Mouse (Mus musculus) adrenal gland, adult 8-10 months (tissue): ENCODE data around the gene Pax3. TPM values are rescaled to one million over a fixed set of nuclear protein-coding genes. Genes with fewer than 3 reads are reported as not detected.

Source experiments
- DNase-seq: peaks from one replicate; pipeline ENCODE4 v3.0.0; 2022
- total RNA-seq, 4 experiments: library from RNA; stranded (reverse); gene quantifications; 2 replicates each; pipeline ENCODE4 v1.2.4; 2022

Pax3 gene
- total RNA-seq: not detected

DNA sequence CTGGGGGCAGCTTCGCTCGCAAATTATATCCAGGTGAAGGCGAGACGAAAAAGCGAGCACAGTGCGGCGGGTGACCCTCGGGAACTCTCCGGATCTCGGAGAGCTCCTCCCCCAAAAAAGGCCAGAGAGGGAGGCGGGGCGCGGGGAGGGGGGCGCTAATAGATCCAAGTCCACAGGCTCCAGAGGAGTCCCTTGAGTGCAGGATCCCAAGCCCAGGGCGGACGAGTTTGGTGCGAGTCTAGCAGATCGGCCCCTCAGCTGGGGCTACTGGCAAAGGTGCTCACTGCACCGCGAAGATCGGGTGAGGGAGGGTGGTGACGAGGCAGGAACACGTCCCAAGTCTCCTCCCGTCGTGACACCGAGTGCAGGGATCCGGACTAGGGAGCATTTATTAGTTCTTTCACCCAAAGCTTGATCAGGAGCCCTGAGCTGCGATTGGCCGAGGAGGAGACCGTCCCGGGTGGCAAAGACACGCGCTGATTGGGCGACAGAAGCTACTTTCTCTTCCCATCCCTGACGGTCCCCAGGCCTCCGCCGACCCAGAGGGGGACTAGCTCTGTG, at the start of gene Pax3:
Gene Pax3 (minus strand): TSS at position 384 of the 561 bp plus-strand sequence.
- DNase-seq: no peak

DNA sequence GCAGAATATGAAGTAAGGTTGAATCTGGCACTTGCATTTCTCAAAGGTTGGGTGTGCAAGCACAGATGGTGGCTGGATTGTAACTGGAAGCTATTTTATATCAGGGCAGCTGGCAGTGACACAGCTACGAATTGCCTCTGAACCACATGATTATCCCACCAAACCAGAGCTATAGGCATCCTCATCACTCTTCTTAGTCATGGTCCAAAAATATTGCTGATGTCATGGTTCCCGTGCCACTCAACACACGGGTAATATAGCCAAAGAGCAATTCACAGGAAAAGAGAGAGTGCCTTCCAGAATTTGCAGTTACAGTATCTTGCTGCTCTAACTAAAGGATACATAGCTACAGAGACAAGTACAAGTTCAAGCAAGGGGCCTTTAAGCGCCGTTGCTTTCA, 37.4 kb upstream of the Pax3 start:
- DNase-seq: no peak

DNA sequence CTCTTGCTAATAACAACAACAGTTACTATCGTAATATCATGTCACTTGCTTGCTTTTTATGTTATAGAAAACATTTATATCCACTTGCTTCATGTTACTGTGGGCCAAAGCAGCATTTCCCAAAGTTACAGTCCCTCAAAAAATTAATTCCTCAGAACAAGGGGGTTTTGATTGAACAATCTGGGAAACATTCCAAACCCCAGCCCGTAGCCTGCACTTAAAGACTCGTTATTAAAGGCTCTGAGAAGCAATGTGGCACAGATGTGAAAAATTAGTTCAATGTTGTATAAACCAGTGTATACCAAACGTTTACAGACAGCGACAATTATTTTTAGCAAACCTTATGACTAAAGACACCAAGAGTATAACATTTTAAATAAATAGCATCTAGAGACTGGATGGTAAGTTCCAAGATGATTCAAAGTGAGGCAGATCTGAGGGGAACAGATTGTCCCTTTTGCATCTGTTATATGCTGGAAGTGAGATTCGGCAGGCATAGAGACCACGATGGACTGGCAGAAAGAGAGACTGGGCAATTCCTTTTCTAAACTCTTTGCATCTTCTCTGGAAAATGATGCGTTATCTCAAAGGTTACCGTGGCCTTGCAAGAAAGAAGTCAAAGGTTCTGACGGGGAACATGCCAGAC, 35.1 kb upstream of the Pax3 start:
- no peak for DNase-seq

DNA sequence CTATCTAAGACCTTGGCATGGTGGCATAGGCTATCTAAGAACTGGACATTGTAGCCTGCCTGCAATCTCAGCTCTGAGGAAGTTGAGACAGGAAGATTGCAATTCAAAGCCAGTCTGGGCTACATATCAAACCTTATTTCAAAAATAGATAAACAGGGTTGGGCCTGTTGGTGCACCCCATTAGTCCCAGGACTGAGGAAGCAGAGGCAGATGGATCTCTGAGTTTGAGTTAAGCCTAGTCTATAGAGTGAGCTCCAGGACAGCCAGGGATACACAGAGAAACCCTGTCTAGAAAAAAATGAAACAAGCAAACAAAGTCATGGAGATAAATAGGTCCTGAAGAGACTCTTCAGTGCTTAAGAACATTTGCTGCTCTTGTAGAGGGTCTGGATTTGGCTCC, 32.9 kb upstream of the Pax3 start:
- DNase-seq: no peak

DNA sequence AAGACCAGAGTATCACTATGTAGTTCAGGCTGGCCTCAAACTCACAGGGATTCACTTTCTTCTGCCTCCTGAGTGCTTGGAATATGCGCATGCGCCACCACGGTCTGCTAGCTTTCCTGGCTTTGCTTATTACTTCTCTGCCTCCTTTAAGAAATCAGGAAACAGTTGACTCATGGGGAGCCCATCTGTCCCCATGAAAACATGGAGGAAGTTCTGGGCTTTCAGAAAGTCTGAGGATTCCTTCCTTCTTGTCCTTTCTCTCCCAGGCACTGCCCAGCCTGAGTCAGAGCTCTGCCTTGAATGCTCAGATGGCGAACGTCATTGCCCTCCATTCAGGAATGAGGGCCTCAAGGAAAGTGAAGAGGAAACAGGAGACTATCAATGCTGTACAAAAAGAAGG, 31.8 kb upstream of the Pax3 start:
- no peak for DNase-seq

DNA sequence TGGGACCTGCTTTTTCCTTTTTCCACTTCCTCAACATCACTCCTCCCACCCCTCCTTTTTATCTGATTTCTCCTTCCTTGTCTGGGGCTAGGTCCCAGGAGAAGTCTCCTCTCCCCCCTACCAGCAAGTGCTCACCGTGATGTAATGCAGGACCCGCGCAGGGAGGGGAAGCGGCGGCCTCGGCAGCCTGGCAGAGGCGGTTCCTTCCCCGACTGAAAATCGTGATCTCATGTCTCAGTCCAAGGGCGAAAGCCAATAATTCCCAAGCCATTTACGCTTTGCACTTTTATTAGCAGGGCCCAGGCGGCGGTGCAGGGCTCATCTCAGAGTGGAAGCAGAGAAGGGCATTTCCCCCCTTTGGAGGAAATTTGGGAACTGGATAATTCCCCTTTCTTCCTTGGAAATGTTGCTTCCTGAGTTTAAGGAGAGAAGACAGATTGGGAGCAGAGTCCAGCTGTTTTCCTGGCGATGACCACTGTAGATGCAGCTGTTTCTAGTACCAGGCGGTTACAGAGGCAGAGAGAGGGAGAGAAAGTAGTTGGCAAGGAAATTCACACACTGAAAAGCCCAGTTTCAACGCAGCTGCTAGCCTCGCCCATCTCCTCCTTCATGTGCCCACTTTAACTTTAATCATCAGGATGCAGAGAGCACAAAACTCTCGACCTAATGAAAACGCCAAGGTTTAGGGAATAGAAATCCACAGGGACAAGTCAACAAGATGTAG, 21.3 kb upstream of the Pax3 start:
- DNase-seq: no peak

DNA sequence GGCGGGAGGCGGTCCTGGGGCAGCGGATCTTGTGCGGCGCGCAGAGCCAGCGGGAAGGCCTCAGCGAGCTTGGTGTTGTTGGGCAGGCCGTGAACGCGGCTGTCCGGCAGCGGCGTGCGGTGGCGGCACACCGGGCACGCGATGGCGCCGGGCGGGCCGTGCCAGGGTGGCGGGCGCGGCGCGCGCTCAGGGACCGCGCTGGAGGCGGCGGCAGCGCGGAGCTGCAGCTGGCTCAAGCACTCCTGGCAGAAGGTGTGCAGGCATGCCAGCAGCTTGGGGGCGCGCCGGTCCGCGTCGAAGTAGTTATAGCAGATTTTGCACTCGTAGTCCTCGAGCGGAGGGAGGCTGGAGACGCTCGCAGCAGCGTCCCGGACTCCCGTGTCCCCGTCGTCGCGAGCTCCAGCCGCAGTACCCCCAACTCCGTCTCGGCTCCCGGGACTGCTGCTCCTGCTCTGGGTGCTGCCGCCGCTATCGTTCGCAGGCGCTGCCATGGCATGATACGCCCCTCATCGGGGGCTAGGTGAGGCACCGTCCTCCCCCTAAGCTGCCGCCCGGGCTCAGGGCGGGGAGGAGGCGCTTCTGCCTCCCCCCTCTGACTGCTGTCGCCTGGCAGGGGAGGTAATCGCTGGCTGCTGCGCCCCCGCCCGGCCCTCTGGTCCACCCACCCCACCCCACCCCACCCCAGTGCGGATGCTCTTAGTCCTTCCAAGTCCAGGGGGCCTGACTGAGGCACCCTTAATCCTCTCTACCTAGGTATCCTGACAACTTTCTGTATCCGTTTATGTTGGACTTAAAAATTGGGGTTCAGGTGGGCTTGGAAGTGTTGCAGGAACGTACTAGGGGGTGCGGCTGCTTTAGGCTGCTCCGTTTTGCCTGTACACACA, 20.5 kb upstream of the Pax3 start:
- no peak for DNase-seq

DNA sequence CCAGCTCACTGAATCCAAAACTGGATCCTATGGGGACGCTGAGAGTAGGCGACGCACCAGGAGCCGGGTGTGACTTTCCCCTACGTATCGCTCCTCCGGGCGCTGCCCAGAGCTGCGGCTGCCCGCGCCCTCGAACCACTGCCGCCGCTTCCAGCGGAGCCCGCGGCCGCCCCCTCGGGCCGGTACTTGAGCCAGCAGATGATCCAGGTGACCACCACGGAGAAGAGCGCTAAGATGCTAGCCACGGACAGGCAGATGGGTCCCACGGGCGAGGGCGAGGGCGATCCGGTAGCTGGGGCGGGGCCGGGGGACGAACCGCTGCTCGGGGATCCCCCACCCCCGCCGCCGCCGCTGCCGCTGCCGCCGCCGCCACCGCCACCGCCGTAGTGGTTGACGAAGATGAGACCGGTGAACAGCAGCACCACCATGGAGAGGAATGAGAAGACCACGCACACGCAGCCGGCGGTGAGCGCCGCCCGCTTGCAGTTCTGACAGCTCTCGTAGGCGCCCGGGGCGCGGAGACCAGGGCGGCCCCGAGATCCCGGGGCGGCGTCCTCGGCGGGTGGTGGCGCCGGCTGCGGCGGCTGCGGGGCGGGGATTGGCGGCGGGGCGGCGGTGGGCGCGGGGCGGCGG, 19.7 kb upstream of the Pax3 start:
- DNase-seq: no peak

DNA sequence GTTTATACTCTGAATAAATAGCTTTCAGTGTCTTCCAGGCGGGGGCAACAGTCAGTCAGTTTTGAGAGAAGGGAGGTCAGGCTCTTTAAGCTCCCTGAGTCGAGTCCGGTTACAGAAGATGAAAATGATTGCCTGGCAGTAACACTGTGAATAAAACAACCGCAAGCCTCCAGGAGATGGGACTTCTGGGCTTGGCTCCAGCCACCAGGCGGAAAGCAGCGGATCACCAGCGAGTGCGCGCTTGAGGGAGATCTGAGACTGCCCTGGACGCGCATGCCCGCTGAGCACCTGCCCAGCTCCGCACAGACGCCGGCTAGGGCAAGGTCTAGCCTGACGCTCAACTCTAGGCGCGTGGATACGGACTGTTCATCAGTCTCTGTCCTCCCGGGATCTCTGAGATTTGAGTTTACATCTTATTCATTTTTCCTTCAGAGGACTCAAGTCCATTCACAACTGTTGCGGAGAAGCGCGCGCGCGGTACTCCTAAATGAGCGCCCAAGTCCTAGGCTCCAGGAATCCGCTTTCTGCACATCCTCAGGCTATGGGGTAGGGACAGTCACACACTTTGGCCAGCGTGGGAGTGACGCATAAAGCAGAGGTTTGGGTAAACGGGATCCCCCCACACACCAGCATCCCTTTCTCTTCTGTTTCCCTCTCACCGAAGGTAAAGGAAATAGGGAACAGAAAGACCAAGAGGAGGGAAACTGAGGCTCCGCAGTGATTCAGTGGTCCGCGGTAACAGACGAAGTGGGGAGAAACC, 19.0 kb upstream of the Pax3 start:
- no peak for DNase-seq

DNA sequence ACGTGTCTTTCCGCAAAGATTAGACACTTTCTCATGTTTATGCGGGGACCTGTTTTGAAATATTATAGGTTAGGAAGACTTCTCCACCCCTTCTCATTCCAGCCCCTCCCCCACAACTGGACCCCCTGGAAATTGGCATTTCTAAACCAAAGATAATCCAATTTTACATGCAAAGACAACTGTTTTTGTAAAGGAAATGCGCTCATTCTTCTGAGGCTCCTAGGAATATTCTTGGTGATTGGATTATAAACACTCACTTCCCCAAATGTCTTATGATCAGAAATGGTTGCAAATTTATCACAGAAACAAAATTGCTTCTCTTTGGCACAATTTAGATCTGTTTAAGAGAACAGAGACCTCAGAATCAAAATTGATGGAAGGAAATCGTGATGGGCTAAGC, 14.1 kb upstream of the Pax3 start:
- DNase-seq: no peak

DNA sequence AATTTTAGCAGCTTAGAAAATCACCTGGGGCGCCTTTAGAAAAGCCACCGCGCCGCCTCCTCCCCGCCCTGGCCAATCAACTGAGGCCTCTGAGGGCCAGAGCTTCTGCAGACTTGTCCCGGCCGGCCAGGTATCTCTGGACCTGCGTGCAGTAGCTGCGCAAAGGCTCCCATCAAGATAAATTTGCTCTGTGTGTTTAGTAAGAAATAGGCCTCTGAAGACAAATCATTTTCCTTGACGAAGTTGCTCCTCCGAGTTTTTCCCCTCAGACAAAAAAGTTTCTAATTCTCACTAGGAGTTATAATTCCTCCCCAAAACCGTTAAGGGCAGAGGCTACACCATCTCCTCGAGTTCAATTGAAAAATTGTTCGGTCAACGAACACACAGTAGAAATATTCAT, 13.6 kb upstream of the Pax3 start:
- DNase-seq: no peak

DNA sequence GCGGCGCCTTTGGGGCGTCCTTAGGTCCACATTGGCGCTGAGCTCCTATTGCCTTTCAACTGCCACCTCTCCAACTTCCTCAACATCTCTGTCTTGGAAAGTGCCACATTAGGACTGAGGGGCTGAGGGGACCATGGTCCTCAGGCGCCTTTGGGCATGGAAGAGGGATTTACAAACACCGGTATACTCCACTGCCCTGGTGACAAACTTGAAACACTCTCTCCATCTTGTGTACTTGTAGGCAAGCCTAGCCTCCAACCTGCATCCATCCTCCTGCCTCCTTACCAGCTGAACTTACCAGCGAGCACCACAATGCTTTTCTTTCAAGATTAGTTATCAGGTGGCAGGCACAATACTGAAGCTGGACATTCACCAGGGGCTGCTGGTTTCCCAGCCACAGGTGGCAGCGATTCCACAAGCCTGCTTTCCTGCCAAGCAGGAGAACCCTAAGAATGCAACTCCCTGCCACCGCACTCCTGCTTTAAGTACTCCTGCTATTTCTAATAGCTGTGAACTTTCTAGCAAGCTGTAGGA, 11.4 kb upstream of the Pax3 start:
- DNase-seq: no peak

DNA sequence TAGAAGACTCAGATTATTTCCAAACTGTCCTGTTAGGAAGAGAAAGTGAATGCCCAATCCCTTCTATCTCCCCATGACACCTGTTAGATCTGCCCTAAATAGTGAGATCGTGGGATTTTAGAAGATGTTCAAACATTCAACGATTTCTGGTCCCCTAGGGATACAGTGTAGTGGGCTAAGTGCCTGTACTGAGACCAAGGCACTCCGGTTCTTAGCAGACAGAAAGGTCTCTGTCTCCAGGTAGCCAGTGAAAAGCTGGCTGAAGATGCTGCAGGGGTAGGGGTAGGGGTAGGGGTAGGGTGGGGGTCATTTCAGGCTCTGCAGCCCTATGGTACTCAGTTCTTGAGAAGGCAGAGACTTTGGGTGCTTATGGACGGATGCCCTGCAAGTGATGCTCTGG, 7.4 kb upstream of the Pax3 start:
- no peak for DNase-seq

DNA sequence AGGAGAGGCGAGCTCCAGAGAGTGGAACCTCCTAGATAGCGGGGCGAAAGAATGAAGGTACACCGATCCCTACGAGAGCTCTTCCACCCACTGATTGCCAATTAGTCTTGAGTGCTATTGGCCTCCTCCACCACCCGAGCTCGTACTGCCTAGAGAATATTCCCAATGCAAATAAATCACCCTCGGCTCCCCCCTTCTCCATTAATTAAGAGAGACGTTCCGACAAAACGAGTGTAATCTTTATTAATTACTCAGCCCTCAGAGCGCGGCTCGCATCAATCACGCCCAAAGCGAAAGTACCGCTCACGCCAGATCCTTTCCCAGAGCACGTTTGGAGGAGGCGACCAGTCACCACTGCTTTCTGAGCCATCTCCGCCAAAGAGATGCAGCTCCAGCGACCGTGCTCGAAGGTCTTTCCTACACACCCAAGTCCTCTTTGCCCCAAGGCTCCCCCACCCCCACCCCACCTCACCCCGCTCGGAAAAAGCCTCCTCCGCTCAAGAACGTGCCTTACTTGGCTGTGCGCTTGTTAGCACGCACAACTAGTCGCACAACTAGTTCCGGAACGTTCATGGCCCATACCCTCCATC, 6.8 kb upstream of the Pax3 start:
- no peak for DNase-seq

DNA sequence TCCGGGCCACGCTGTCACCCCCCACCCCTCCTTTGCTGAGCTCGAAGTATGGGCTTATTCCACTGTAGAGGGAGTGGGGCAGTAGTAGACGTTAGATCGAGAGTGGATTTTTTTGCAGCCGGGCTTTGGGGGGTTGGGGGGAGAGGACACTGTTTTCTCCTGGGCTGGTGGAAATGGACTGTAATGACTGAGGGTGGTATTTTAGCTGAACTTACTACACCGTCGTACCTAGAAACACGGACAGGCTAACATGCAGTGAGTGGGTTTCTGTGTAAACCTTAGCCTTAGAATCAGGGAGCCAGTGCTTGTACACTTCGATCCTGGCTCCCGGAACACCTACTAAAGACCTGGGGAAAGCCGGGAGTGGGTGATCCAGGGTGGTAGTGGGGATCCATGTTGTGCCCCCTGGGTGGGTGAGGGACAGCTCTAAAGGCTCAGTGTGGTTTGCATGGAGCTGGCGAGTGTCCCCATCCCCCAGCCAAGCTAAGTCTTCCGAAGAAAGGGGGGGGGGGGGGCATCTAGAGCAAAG, 6.2 kb upstream of the Pax3 start:
- DNase-seq: no peak

DNA sequence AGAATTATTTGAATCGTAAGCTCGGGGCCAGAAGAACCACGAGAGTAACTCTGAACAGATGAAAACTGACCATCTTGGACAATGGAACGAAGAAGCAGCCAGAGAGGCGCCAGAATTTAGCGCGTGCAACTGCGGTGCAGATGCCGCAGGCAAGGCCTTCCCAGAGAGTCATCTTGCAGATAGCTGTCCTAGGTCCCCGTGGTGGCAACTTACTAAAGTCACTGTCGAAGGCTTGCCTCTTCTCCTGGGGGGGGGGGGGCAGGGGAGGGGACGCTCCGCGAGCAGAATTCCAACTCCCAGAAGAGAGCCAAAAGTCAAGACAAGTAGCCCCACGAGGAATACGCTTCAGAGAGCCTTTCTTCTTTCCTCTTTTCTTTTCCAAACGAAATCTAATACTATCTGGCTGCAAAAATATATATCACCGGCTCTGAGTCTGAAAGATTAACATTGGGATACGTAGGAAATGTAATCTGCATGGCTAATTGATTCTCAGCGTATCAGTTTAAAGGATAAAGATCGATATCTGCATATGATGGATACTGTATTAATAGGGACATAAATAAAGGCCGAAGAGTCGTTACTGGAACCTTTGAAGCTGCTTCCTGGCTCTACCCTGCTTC, 5.6 kb upstream of the Pax3 start:
- no peak for DNase-seq

DNA sequence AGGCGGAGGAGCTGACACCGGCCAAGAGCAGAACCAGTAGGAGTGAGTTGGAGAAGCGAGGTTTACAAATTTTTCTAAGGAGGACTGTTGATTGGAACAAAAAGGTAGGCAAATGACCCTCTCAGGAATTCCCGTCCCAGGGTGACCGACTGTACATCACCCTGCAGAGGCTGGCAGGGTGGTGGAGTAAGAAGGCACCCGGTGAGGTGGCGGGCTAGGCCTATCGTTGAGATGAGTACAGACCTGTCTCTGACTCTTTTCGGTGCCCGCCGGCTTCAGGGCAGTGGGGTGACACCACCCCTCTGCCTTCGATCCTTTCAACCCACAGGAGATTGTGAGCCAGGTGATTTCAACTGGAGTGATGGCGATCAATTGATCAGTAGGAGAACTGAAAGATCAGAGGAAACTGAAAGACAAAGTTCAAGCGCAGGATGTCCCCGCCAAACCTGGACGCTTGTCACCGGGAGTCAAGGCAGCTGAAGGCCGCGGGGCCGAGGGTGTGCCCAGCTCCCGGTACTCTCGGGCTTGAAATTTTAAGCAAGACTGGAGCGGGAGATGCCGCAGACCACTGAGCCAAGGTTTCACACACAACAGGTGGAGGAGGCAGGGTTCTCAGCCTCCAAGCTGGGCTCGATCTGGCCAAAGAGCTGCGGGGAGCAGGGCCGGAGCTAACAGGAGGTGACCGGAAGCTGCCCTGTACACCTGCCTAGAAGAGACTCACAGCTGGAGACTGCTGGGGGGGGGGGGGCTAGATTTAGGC, 4.5 kb upstream of the Pax3 start:
- no peak for DNase-seq

DNA sequence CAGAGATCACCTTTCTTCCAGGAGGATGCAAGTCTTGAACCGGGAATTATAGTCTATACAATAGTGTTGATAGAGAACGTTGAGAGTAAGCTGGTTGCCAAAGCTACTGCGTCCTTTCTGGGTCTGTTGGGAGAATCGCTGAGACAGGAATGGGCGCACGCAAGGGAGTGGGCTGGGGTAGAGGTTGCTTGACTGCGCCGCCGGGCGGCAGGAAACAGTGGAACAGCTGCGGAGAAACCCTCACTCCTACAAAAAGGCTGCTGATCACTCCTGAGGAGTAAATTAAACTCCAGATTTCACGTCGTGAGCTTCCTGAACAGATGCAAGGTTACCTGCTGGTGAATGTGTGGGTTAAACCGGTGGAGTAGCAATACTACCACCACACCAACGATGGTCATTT, 3.3 kb upstream of the Pax3 start:
- no peak for DNase-seq

DNA sequence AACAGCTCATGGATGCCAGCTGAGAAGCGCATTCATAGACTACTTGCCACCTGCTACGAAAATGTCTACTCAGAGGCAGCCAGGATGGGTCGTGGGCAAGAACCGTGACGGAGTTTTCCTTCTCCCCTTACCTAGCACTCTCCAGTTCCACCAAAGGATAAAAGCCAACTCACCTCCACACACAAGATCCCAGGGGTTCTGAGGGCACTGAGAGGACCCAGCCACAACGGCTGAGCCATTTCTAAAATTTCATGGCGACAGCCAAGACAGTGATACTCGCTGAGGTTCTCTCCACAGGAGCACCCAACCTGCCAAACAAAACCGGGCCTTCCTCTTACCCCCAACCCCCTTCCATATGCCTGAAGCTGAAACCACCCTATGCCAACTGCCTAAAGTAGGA, 2.3 kb upstream of the Pax3 start:
- DNase-seq: no peak
